ENCODE assay signal across 21 mouse cellular contexts in the genomic region with DNA sequence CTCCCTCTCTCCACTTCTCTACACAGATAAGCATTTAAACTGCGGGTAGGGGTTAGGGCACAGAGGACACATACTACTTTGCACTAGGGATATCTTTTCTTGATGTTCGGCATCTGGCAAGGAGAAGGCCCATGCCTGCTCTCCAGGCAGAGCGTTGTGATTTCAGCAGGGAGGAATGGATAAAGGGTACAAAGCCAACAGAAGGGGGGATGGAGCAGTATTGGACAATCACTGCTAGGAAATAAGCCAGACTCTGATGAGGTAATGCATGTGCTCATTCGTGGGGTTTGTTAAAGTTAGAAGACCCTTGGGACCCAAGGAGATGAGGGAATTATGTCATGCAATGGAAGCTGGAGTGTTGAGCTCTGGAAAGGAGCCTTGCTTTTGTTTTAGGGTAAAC. TPM values are rescaled to one million over a fixed set of nuclear protein-coding genes. Genes with fewer than 3 reads are reported as not detected.
DNase-seq lines count a peak whose midpoint lies in the region; ATAC-seq and TF ChIP-seq lines count a peak whose summit lies in the region.
"Had no signal": no experiment of that assay in that cellular context is flagged by ENCODE, and none has a peak within 500 bp of the region (broad histone marks: within the 10 kb centered on the region; RNA-seq: fewer than 3 reads in every experiment).

No protein-coding gene starts in this region.

- H3K4me2 ChIP-seq in heart, embryonic 13.5 days = 0 out of 2 replicates have a peak overlapping the region, but pooled peaks have one; percentile 5
- H3K4me2 ChIP-seq in myocyte (ENCODE audit: low read depth) = peak overlapping the region; percentile 83
- H3K4me2 ChIP-seq: midbrain, embryonic 13.5 days had no signal

- TF ChIP-seq EP300 in heart, adult 2 months (IDR thresholded peaks at IDR 0.05; ENCODE audit: insufficient read depth, low read depth, low read length) = no peak

- peak overlapping the region; percentile 49 for H3K27ac ChIP-seq in heart, adult 2 months
- H3K27ac ChIP-seq in heart, embryonic 13.5 days (replicated peaks) = peak overlapping the region; percentile 72
- H3K27ac ChIP-seq: midbrain, embryonic 13.5 days had no signal

- no peaks in the 10 kb centered on the region for H3K9me3 ChIP-seq in heart, embryonic 13.5 days
- H3K9me3 ChIP-seq: midbrain, embryonic 13.5 days had no signal

- H3K36me3 ChIP-seq in heart, adult 2 months (ENCODE audit: control insufficient read depth, insufficient read depth, low read length) = peaks cover 4% of the 10 kb centered on the region
- H3K36me3 ChIP-seq in heart, embryonic 13.5 days = no peaks in the 10 kb centered on the region
- peaks cover 4% of the 10 kb centered on the region for H3K36me3 ChIP-seq in myocyte (ENCODE audit: control insufficient read depth, insufficient read depth)
- H3K36me3 ChIP-seq: midbrain, embryonic 13.5 days had no signal

- H3K27me3 ChIP-seq in heart, adult 2 months (ENCODE audit: control insufficient read depth, insufficient read depth, low read length) = no peaks in the 10 kb centered on the region
- H3K27me3 ChIP-seq in heart, embryonic 13.5 days (replicated peaks) = no peaks in the 10 kb centered on the region
- no peaks in the 10 kb centered on the region for H3K27me3 ChIP-seq in myocyte (ENCODE audit: control insufficient read depth, insufficient read depth, insufficient read length)

- H3K9ac ChIP-seq in heart, adult 2 months (ENCODE audit: low read depth, low read length) = no peak overlapping the region
- H3K9ac ChIP-seq in heart, embryonic 13.5 days = no peak overlapping the region
- H3K9ac ChIP-seq: liver, postnatal 0 days; midbrain, embryonic 13.5 days had no signal

- no peak overlapping the region for H3K4me3 ChIP-seq in heart, adult 2 months
- no peak overlapping the region for H3K4me3 ChIP-seq in heart, embryonic 13.5 days
- H3K4me3 ChIP-seq in myocyte = peak overlapping the region; percentile 22
- H3K4me3 ChIP-seq: erythroblast, embryonic 14.5 days; midbrain, embryonic 13.5 days had no signal

- 27% methylated on average over 4 of the region's 4 CpGs for WGBS in heart, adult 2 months
- WGBS in heart, embryonic 13.5 days = 24% methylated on average over 4 of the region's 4 CpGs

- TF ChIP-seq POLR2A in heart, adult 2 months (IDR thresholded peaks at IDR 0.05; ENCODE audit: insufficient read depth, low read depth, low read length) = no peak
- no peak for TF ChIP-seq POLR2A in myocyte (IDR thresholded peaks at IDR 0.05; ENCODE audit: insufficient read length, low read depth)

- H3ac ChIP-seq in myocyte (ENCODE audit: control insufficient read depth, insufficient read length) = no peak overlapping the region

- TF ChIP-seq CTCF in heart, adult 2 months (IDR thresholded peaks at IDR 0.05) = no peak

- intact Hi-C loops in heart, adult 2 months (cut with DNase I) = loop anchor here (5.0 kb wide), 1 partner anchor 147 kb away; no protein-coding TSS in a partner anchor
- intact Hi-C loops in heart, postnatal 25 days (cut with DNase I) = loop anchor here (1.0 kb wide), 1 partner anchor 24 kb away; no protein-coding TSS in a partner anchor

- no peak for ATAC-seq in heart, embryonic 13.5 days (ENCODE audit: extremely low read depth, insufficient number of reproducible peaks, low FRiP score, low TSS enrichment)
- ATAC-seq: forebrain, embryonic 14.5 days; liver, postnatal 0 days had no signal

- DNase-seq in heart, adult 2 months = peak in 1 of 2 experiments; percentile 50
- no peak for DNase-seq in heart, postnatal 25 days (ENCODE audit: low spot score)
- peak; percentile 92 for DNase-seq in NIH3T3 (ENCODE audit: low read depth)
- no peak for DNase-seq in layer of hippocampus, postnatal 36 days
- no peak for DNase-seq in layer of hippocampus, adult 11-12 months (ENCODE audit: low spot score)
- DNase-seq: cerebellum, postnatal 14 days; embryo, embryonic 11 days; kidney, adult 18-20 months; kidney, postnatal 14 days; layer of hippocampus, adult 9-11 months; liver; liver, postnatal 0 days; right cerebral cortex, adult 18-20 months had no signal

- no peaks in the 10 kb centered on the region for H3K79me2 ChIP-seq in heart, adult 2 months (replicated peaks; ENCODE audit: control insufficient read depth, insufficient read depth, low read length)
- H3K79me2 ChIP-seq in myocyte (ENCODE audit: control insufficient read depth, insufficient read depth) = no peaks in the 10 kb centered on the region

- H3K4me1 ChIP-seq in heart, adult 2 months (ENCODE audit: control insufficient read depth, insufficient read depth, low read length) = peaks cover 19% of the 10 kb centered on the region
- H3K4me1 ChIP-seq in heart, embryonic 13.5 days = peaks cover 68% of the 10 kb centered on the region

TF ChIP-seq in myocyte, 11 proteins besides CTCF, POLR2A, EP300 and RAD21:
- TF ChIP-seq MYOD1 (IDR thresholded peaks at IDR 0.05; ENCODE audit: control insufficient read depth in 1 of 3, insufficient read length in 2 of 3, low read depth in 2 of 3) (no peak), CEBPB (IDR thresholded peaks at IDR 0.05; ENCODE audit: insufficient read depth, poor library complexity, severe bottlenecking) (peak; percentile 52; the same call in 1 of the 2 replicates), E2F4 (IDR thresholded peaks at IDR 0.05; ENCODE audit: insufficient read depth) (no peak), TCF12 (IDR thresholded peaks at IDR 0.05; ENCODE audit: insufficient read depth, poor library complexity, severe bottlenecking) (no peak)

RNA-seq across cellular contexts. Expression of a gene that starts 1.6 kb away (rescaled TPM):
- total RNA-seq in heart, adult 2 months (2021) = under 1 TPM; 0.14 to 0.16 TPM
- 0.50 and 0.94 TPM in 2 replicates for polyA plus RNA-seq in heart, adult 2 months (2012; rRNA removed)
- under 1 TPM; 0.26 to 0.31 TPM for total RNA-seq in heart, postnatal 25 days (2021)
- polyA plus RNA-seq in heart, embryonic 13.5 days (2015; fragmentation: Nextera tagmentation; extraction: Ambion mirVana) = 3.3 and 3.4 TPM in 2 replicates
- polyA plus RNA-seq in myocyte (2012; fragmentation: generic; extraction: Trizol) = 6.3 TPM
- under 1 TPM in 1 of 2 experiments, not detected in 1; 0.15 TPM for total RNA-seq in layer of hippocampus, postnatal 36 days (2021)

RNA-seq across cellular contexts. Expression of a gene that starts 25.3 kb away (rescaled TPM):
- 10 to 100 TPM; 45.8 to 60.2 TPM for total RNA-seq in heart, adult 2 months (2021)
- polyA plus RNA-seq in heart, adult 2 months (2012; rRNA removed) = 77.7 and 110 TPM in 2 replicates
- total RNA-seq in heart, postnatal 25 days (2021) = 10 to 100 TPM; 57.1 to 59.8 TPM
- polyA plus RNA-seq in heart, embryonic 13.5 days (2015; fragmentation: Nextera tagmentation; extraction: Ambion mirVana) = 156 and 173 TPM in 2 replicates
- 467 TPM for polyA plus RNA-seq in myocyte (2012; fragmentation: generic; extraction: Trizol)
- 10 to 100 TPM; 42.8 to 45.0 TPM for total RNA-seq in layer of hippocampus, postnatal 36 days (2021)

RNA-seq across cellular contexts. Expression of a gene that starts 25.3 kb away (rescaled TPM):
- not detected for total RNA-seq in heart, adult 2 months (2021)
- polyA plus RNA-seq in heart, adult 2 months (2012; rRNA removed) = 0.20 and 0.29 TPM in 2 replicates
- total RNA-seq in heart, postnatal 25 days (2021) = under 1 TPM in 1 of 2 experiments, not detected in 1; 0.39 TPM
- polyA plus RNA-seq in heart, embryonic 13.5 days (2015; fragmentation: Nextera tagmentation; extraction: Ambion mirVana) = not detected in 2 replicates
- not detected for polyA plus RNA-seq in myocyte (2012; fragmentation: generic; extraction: Trizol)
- total RNA-seq in layer of hippocampus, postnatal 36 days (2021) = under 1 TPM in 1 of 2 experiments, not detected in 1; 0.40 TPM
- total RNA-seq: ES-E14; megakaryocyte progenitor cell, adult 5-6 weeks had no signal
- polyA plus RNA-seq: erythroblast, embryonic 14.5 days; forebrain, embryonic 14.5 days; liver, postnatal 0 days; midbrain, embryonic 13.5 days had no signal

RNA-seq across cellular contexts. Expression of a gene that starts 30.5 kb away (rescaled TPM):
- under 1 TPM in 1 of 2 experiments, not detected in 1; 0.27 TPM for total RNA-seq in heart, adult 2 months (2021)
- not detected in 2 replicates for polyA plus RNA-seq in heart, adult 2 months (2012; rRNA removed)
- total RNA-seq in heart, postnatal 25 days (2021) = not detected
- polyA plus RNA-seq in heart, embryonic 13.5 days (2015; fragmentation: Nextera tagmentation; extraction: Ambion mirVana) = not detected in 2 replicates
- not detected for polyA plus RNA-seq in myocyte (2012; fragmentation: generic; extraction: Trizol)
- total RNA-seq in layer of hippocampus, postnatal 36 days (2021) = not detected
- total RNA-seq: ES-E14; granulocyte monocyte progenitor cell, adult 5-6 weeks; megakaryocyte progenitor cell, adult 5-6 weeks had no signal
- polyA plus RNA-seq: erythroblast, embryonic 14.5 days; forebrain, embryonic 14.5 days; liver, postnatal 0 days; midbrain, embryonic 13.5 days had no signal

RNA-seq across cellular contexts. Expression of a gene that starts 50.3 kb away (rescaled TPM):
- under 1 TPM; 0.60 to 0.61 TPM for total RNA-seq in heart, adult 2 months (2021)
- 0.82 and 0.88 TPM in 2 replicates for polyA plus RNA-seq in heart, adult 2 months (2012; rRNA removed)
- total RNA-seq in heart, postnatal 25 days (2021) = 1 to 10 TPM in 1 of 2 experiments, under 1 TPM in 1; 0.59 to 1.1 TPM
- polyA plus RNA-seq in heart, embryonic 13.5 days (2015; fragmentation: Nextera tagmentation; extraction: Ambion mirVana) = 0.17 TPM in 2 replicates
- polyA plus RNA-seq in myocyte (2012; fragmentation: generic; extraction: Trizol) = 4.2 TPM
- total RNA-seq in layer of hippocampus, postnatal 36 days (2021) = 10 to 100 TPM; 76.2 to 77.0 TPM
- total RNA-seq: granulocyte monocyte progenitor cell, adult 5-6 weeks; megakaryocyte progenitor cell, adult 5-6 weeks had no signal
- polyA plus RNA-seq: erythroblast, embryonic 14.5 days; liver, postnatal 0 days had no signal
